Mouse (Mus musculus) neural tube, embryonic 15.5 days (tissue): Measurements from ENCODE around the gene Adamts2. TPM values are rescaled to one million over a fixed set of nuclear protein-coding genes. Genes with fewer than 3 reads are reported as not detected.

Source experiments
- ATAC-seq: fragments of 200-750 bp; cut with Nextera tagmentation; 2 replicates; pipeline ENCODE4 v1.8.0; 2017; ENCODE audit warnings: mild to moderate bottlenecking, moderate TSS enrichment, moderate library complexity; ENCODE audit not compliant: low FRiP score
- H3K27ac ChIP-seq: fragments of 300-500 bp; sonication (generic); replicated peaks from 2 replicates; pipeline ENCODE4 v1.5.1; 2015; ENCODE audit warnings: mild to moderate bottlenecking, inconsistent platforms
- H3K27me3 ChIP-seq: fragments of 300-500 bp; sonication (generic); replicated peaks from 2 replicates; pipeline ENCODE4 v1.6.1; 2015; ENCODE audit warnings: inconsistent platforms
- H3K36me3 ChIP-seq: fragments of 300-500 bp; sonication (generic); 2 replicates; pipeline ENCODE4 v1.6.1; 2015; ENCODE audit warnings: inconsistent platforms
- H3K4me1 ChIP-seq: fragments of 300-500 bp; sonication (generic); 2 replicates; pipeline ENCODE4 v1.6.1; 2015; ENCODE audit warnings: inconsistent platforms
- H3K4me2 ChIP-seq: fragments of 300-500 bp; sonication (generic); 2 replicates; pipeline ENCODE4 v1.6.1; 2015; ENCODE audit warnings: inconsistent platforms, mild to moderate bottlenecking, moderate library complexity
- H3K4me3 ChIP-seq: fragments of 300-500 bp; sonication (generic); replicated peaks from 2 replicates; pipeline ENCODE4 v1.5.1; 2015; ENCODE audit warnings: mild to moderate bottlenecking, inconsistent platforms
- H3K9ac ChIP-seq: fragments of 300-500 bp; sonication (generic); replicated peaks from 2 replicates; pipeline ENCODE4 v1.6.1; 2015; ENCODE audit warnings: mild to moderate bottlenecking, inconsistent platforms
- H3K9me3 ChIP-seq: fragments of 300-500 bp; sonication (generic); replicated peaks from 2 replicates; pipeline ENCODE4 v1.6.1; 2016; ENCODE audit warnings: inconsistent platforms
- WGBS: fragments of 180-500 bp; shearing (Covaris S2); methylation state at CpG from one replicate; pipeline ENCODE4 v1.1.7; 2015; ENCODE audit warnings: mixed read lengths; 5-methylcytosine and 5-hydroxymethylcytosine counted together
- polyA plus RNA-seq: library from polyadenylated mRNA; unstranded; fragments of >200 nt; fragmentation: Nextera tagmentation; extraction: Ambion mirVana; gene quantifications from 2 replicates; pipeline ENCODE4 v1.2.1, GENCODE M21; 2015

Adamts2 gene
- polyA plus RNA-seq, 1 experiment from 2014 or later, result 4.7 TPM

GRCm38 (mm10) chr11:50827010-50827953, 225.4 kb downstream of the Adamts2 start, which contains the start of gene Zfp354c:
TSS of gene Zfp354c (minus strand) at chr11:50827724.
- ATAC-seq, result peak; percentile 97
- Histone ChIP-seq H3K4me2 (peak within 1 kb of the TSS; percentile 67), H3K4me1 (peaks cover 15% of the 10 kb centered on the region), H3K27ac (peak within 1 kb of the TSS; percentile 82), H3K36me3 (peaks cover 33% of the 10 kb centered on the region), H3K9ac (peak within 1 kb of the TSS; percentile 86), H3K4me3 (peak within 1 kb of the TSS; percentile 74), H3K9me3 (0 out of 2 replicates have a peak, but pooled peaks cover under 1% of the 10 kb centered on the region), H3K27me3 (no peaks in the 10 kb centered on the region)
- 1% methylated on average over 45 of the region's 45 CpGs for WGBS

DNA sequence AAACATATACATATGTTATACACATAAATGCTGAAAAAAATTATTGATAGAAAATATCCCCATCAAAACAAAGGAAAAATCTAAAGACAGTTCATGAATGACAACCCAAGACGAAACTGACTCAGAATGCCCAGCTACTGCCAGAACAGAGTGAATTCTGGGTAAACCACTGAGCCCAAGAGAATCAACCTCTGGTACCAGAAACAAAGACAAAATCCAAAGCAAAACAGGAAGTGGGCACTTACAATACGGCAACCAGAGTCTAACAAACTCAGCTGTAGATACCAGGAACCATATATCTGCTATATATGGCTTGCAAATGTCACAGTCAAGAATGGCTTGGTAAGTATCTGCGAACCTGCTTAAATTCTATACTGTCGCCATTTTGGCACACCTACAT, 233.8 kb downstream of the Adamts2 start:
- 90% methylated on average over 4 of the region's 4 CpGs for WGBS
- Histone ChIP-seq H3K36me3 (peaks cover 19% of the 10 kb centered on the region), H3K27me3 (no peaks in the 10 kb centered on the region), H3K4me3 (no peak overlapping the region), H3K9ac (no peak overlapping the region), H3K27ac (no peak overlapping the region), H3K4me2 (no peak overlapping the region), H3K4me1 (peaks cover 6% of the 10 kb centered on the region), H3K9me3 (peaks cover 10% of the 10 kb centered on the region; the same call in 1 of the 2 replicates)
- ATAC-seq, result no peak

GRCm38 (mm10) chr11:50841023-50841735, 239.3 kb downstream of the Adamts2 start, which contains the start of gene Zfp879:
TSS of gene Zfp879 (minus strand) at chr11:50841552.
- Histone ChIP-seq H3K9ac (peak within 1 kb of the TSS; percentile 59), H3K4me3 (peak within 1 kb of the TSS; percentile 47), H3K4me2 (peak within 1 kb of the TSS; percentile 73), H3K36me3 (0 out of 2 replicates have a peak, but pooled peaks cover 4% of the 10 kb centered on the region), H3K4me1 (peaks cover 12% of the 10 kb centered on the region), H3K27ac (peak within 1 kb of the TSS; percentile 82), H3K27me3 (no peaks in the 10 kb centered on the region; the same call in 1 of the 2 replicates), H3K9me3 (no peaks in the 10 kb centered on the region)
- 20% methylated on average over 22 of the region's 22 CpGs for WGBS
- peak; percentile 98 for ATAC-seq

DNA sequence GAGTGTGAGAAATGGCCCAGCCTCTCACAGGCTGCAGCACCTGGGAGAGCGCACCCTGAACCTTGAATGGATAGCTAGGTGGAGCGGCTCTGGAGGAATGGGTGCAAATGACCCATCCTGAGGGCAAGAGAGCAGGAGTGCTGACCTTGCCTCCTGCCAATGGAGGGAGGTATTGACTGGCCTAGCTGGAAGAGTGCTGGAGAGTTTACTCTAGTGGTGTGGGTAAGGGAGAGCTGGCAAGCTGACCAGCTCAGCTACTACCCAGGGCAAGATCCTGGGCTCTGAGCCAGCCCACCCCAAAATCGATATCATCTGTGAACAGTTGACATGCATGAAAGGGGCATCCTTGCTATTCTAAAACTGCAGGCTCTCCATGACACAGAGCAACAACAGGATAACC, 244.1 kb downstream of the Adamts2 start:
- Histone ChIP-seq H3K4me2 (no peak overlapping the region), H3K36me3 (no peaks in the 10 kb centered on the region), H3K27ac (no peak overlapping the region), H3K4me3 (no peak overlapping the region), H3K9ac (no peak overlapping the region), H3K9me3 (no peaks in the 10 kb centered on the region), H3K27me3 (peaks cover 37% of the 10 kb centered on the region), H3K4me1 (peaks cover 14% of the 10 kb centered on the region)
- 93% methylated on average over 3 of the region's 3 CpGs for WGBS
- no peak for ATAC-seq

DNA sequence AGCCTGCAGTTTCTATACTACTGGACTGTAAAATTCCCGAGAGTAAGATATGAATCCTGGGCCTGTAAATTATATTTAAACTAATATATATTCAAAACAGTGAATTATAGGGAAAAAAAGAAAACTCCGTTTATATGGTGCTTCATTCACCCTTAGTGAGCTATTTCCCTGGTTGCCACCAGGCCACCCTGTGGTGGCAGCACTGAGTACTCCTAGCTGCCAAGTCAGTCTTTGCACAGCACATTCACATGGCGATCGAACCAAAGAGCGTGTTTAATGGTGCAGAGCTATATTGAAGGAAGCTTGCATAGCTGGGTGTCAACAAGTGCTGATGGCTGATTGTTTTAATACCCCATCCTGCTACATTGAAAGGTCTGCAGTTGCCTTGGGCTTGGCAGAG, 245.2 kb downstream of the Adamts2 start:
- Histone ChIP-seq H3K27me3 (peaks cover 48% of the 10 kb centered on the region), H3K9ac (no peak overlapping the region), H3K4me3 (no peak overlapping the region), H3K27ac (no peak overlapping the region), H3K9me3 (no peaks in the 10 kb centered on the region), H3K4me1 (peaks cover 21% of the 10 kb centered on the region), H3K4me2 (no peak overlapping the region), H3K36me3 (no peaks in the 10 kb centered on the region)
- 64% methylated on average over 5 of the region's 5 CpGs for WGBS
- no peak for ATAC-seq

DNA sequence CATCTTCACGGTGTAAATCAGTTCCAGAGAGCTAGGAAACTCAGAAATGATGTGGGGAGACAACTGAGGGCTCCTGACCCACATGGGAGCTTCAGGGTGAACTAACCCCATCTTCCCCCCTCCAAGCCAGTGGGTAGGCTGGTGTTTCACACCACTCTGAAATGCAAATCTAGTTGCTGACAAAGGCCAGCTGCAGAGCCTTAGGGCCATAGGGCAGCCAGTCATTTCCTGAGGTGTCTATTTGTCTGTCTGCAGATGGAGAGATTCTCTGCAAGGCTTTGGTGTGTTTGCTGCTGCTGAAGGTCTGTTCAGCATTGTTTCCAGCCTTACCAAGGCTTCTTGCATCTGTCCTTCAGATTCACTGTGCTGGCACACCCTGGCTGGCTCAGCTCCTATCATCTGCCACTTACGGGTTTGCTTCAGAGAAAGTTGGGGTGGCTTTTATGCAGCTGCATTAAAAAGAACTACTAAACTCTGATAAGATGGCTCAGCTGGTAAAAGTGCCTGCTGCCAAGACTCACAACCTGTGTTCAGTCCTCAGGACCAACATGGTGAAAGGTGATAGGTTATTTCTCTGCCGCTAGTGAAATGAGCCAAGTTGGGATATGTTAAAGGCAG, 246.7 kb downstream of the Adamts2 start:
- Histone ChIP-seq H3K4me1 (peaks cover 22% of the 10 kb centered on the region), H3K9me3 (no peaks in the 10 kb centered on the region), H3K27ac (no peak overlapping the region), H3K4me2 (no peak overlapping the region), H3K4me3 (no peak overlapping the region), H3K36me3 (no peaks in the 10 kb centered on the region), H3K9ac (no peak overlapping the region), H3K27me3 (peaks cover 62% of the 10 kb centered on the region)
- no peak for ATAC-seq
- 33% methylated on average over 3 of the region's 3 CpGs for WGBS

- no peak for ATAC-seq
- H3K9ac ChIP-seq, result no peak overlapping the region
- H3K27me3 ChIP-seq, result peaks cover 64% of the 10 kb centered on the region
- no peaks in the 10 kb centered on the region for H3K36me3 ChIP-seq
- H3K4me2 ChIP-seq, result no peak overlapping the region
- no peaks in the 10 kb centered on the region for H3K9me3 ChIP-seq
- peaks cover 22% of the 10 kb centered on the region for H3K4me1 ChIP-seq
- H3K27ac ChIP-seq, result no peak overlapping the region
- no peak overlapping the region for H3K4me3 ChIP-seq
- 10% methylated on average over 10 of the region's 10 CpGs for WGBS
Measured at GRCm38 (mm10) chr11:50849310-50849709, 247.4 kb downstream of the Adamts2 start.

GRCm38 (mm10) chr11:50850177-50850735, 248.4 kb downstream of the Adamts2 start, which contains the start of gene Grm6:
TSS of gene Grm6 (plus strand) at chr11:50850685.
- WGBS, result 1% methylated on average over 11 of the region's 11 CpGs
- no peaks in the 10 kb centered on the region for H3K9me3 ChIP-seq
- H3K27ac ChIP-seq, result no peak within 1 kb of the TSS
- H3K4me3 ChIP-seq, result peak within 1 kb of the TSS; percentile 48
- H3K36me3 ChIP-seq, result no peaks in the 10 kb centered on the region
- H3K27me3 ChIP-seq, result peaks cover 64% of the 10 kb centered on the region
- peaks cover 22% of the 10 kb centered on the region for H3K4me1 ChIP-seq
- no peak for ATAC-seq
- peak within 1 kb of the TSS; percentile 98 for H3K4me2 ChIP-seq
- H3K9ac ChIP-seq, result peak within 1 kb of the TSS; percentile 48

DNA sequence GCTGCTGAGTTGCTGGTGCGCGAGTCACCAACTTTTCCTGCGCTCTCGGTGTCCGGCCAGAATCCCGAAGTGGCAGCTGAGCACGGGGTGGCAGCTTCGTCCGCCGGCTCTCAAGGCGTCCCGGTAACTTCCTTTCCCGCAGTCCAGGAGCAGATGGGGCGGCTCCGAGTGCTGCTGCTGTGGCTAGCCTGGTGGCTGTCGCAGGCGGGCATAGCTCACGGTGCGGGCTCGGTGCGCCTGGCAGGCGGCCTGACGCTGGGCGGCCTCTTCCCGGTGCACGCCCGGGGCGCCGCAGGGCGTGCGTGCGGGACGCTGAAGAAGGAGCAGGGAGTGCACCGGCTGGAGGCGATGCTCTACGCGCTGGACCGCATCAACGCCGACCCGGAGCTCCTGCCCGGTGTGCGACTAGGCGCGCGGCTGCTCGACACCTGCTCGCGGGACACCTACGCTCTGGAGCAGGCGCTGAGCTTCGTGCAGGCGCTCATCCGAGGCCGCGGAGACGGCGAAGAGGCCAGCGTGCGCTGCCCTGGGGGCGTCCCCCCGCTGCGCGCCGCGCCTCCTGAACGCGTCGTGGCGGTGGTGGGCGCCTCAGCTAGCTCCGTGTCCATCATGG, 249.2 kb downstream of the Adamts2 start:
- Histone ChIP-seq H3K36me3 (no peaks in the 10 kb centered on the region), H3K4me2 (peak overlapping the region; percentile 98), H3K4me1 (peaks cover 22% of the 10 kb centered on the region), H3K27ac (no peak overlapping the region), H3K4me3 (peak overlapping the region; percentile 48), H3K27me3 (peaks cover 64% of the 10 kb centered on the region), H3K9me3 (no peaks in the 10 kb centered on the region), H3K9ac (peak overlapping the region; percentile 48)
- ATAC-seq, result no peak
- under 1% methylated on average over 72 of the region's 72 CpGs for WGBS
